Mouse (Mus musculus) v-Abl transformed pro-B cells (cell line): ENCODE data around the gene Pgp.
"Not testable (repeated sequence)": the region's sequence is repeated elsewhere in the genome, so short reads cannot be mapped to it uniquely, and the experiment has no call there.

Source experiments
- in situ Hi-C, 2 experiments: fragments of 400-800 bp; cut with MboI; formaldehyde crosslinking; loops; one replicate each; pipeline ENCODE4 v1.15.1; 2025; ENCODE audit not compliant: unreplicated experiment in 2 of 2

Gene Pgp

DNA sequence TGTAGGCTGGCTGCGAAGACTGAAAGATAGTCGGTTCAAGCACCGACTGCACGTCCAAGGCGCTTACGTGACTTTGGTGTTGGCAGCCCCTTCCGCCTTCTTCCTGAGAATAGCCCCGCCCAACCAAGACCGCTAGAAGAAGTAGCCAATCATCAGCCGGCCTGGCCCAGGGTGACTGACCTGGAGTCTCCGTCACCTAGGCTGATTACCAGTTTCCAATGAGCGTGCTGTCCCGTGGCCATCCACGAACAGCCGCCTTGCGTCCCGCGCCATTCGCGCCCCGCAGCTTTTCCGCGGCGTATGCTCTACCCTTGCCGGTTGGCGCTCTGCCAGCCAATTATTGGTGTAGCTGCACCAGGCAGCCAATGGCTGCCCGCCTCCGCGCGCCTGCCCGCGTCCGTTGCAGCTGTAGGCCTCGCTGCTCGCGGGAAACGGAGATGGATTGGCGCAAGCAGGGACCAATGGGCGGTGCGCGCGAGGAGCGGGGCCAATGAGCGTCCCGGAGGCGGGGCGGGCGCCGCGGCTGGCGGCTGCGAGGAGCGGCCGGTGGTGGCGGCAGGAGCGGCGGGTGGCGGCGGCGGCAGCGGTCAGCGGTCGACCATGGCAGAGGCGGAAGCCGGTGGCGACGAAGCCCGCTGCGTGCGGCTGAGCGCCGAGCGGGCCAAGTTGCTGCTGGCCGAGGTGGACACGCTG, at the start of gene Pgp, which contains the start of gene E4f1:
TSS of gene Pgp (plus strand) at position 483 of the 693 bp plus-strand sequence.
TSS of gene E4f1 (minus strand) at position 404 of the 693 bp plus-strand sequence.
- in situ Hi-C loops: no loop called here

- in situ Hi-C loops: no loop called here
Measured at GRCm38 (mm10) chr17:24423114-24423513, 47.1 kb upstream of the Pgp start.

DNA sequence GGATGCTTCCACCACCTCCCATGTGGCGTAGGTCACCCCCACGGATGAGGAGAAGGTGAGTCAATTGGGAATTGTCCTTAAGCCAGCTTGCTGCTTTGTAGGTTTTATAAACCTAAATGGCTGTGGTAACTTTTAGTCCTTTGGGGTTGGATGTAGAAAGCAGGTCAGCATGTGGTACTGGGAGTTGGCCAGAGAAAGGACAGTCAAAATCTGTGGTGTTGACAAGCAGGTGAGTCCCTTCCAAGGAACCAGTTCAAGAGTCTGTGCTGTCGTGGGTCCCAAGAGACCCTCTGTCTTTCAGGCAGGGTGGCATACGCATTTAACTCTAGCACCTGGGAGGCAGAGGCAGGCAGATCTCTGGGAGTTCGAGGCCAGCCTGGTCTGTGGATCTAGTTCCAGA, 45.7 kb upstream of the Pgp start:
- in situ Hi-C loops: no loop called here

DNA sequence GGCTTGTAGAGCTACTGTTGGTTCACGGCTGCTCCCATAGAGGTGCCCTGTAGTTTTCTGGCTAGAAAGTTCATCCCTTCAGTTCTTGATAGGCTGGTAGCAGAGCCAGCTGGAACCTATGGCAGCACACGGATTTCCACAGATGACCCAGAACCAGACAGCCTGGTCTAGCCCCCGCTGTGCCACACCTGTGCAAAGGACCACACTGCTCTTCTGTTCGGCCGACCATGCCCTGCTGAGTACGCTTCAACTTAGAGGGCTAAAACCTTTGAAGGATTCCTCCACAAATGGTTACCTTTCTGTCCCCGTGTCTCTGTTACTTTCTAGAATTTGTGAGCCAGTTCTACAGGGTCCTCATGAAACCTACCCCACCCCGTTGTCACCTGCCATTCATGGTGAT, 44.9 kb upstream of the Pgp start:
- in situ Hi-C loops: not testable (repeated sequence)

DNA sequence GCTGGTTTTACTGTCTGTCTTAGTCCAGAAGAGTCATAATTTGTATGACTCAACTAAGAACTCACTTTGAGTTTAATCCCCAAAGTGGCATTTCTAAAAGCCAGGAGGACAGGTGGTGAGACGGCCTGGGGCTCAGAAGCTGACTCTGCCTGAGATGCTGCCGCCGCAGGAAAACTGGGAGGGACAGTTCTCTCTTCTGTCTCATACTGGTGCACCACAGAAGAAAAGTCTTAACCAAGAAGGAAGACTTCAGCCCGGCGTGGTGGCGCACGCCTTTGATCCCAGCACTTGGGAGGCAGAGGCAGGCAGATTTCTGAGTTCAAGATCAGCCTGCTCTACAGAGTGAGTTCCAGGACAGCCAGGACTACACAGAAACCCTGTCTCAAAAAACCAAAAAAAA, 44.3 kb upstream of the Pgp start:
- in situ Hi-C loops: no loop called here

DNA sequence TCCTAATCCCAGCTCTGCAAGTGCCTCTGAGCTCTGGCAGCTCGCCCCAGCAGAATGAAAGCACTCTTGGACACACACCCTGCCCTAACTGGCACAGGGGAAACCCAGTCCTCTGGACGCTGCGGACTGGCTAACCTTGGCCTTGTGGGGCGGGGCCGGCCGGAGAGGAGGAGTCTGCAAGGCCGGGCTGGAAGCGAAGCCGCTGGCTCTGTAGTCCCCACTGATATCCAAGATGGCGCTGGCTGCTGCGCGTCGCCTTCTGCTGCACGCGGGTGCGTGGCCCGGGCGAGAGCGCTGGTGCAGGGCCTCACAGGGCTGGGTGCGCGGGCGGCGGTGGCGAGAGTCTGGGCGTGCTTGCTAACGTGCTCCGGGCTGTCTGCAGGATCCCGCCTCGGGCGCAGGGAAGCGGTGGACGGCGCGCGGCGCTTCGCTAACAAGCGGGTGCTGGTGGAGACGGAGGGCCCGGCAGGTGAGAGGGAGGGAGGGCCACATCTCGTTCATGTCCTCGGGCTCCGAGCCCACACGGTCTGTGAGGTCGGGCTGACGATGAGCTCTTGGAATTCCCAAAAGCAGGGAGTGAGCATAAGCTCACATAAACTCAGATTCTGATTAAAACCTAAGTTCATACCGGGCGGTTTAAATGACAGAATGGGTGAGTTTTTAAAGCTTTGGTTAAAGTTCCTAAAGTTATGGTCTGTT, 43.6 kb upstream of the Pgp start, which contains the start of gene Eci1:
TSS of gene Eci1 (plus strand) at position 171 of the 699 bp plus-strand sequence.
- in situ Hi-C loops: no loop called here

- in situ Hi-C loops: no loop called here
Measured at GRCm38 (mm10) chr17:24427170-24427557, 43.0 kb upstream of the Pgp start.

GRCm38 (mm10) chr17:24429201-24429983, 40.8 kb upstream of the Pgp start:
- in situ Hi-C loops: no loop called here

DNA sequence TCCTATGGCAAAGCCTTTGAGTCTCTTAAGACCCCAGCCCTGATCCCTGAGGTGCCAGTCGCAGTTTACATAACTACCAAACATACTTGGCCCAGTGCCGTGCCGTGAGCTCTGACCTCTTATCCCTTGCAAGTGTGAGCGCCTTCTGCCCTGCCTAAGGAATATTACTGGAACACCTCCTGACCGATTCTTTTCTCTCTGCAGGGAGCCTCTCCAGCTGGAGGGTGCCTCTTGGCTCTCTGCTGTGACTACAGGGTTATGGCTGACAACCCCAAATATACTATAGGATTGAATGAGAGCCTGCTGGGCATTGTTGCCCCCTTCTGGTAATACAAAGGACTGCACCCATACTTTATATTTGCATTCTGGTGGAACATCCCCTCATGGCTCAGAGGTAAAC, 33.2 kb upstream of the Pgp start:
- in situ Hi-C loops: loop anchor here in 1 of 2 experiments (10.0 kb wide), 1 partner anchor 262 kb away; no protein-coding TSS in a partner anchor

DNA sequence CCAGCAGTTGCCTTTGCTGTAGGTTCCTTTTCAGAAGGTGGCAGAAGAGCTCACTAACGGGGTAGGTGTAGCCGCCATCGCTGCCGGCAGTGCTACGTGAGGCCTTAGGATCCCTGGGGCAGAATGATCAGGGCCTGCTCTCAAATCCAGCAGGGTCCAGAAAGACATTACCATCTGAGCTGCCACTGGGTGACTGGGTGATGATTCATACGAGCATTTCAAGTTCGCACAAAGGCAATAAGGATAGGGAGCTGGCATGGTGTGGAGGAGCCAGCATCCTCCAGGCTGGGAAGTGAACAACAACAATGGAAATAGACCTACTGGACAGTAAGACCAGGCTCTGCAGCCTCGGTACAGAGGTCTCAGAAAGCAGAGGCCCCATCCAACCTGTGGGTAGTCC, 29.8 kb upstream of the Pgp start:
- in situ Hi-C loops: loop anchor here in 1 of 2 experiments (5.0 kb wide), 1 partner anchor 268 kb away; no protein-coding TSS in a partner anchor

GRCm38 (mm10) chr17:24441148-24441547, 29.0 kb upstream of the Pgp start:
- in situ Hi-C loops: loop anchor here in 1 of 2 experiments (5.0 kb wide), 1 partner anchor 269 kb away; no protein-coding TSS in a partner anchor

DNA sequence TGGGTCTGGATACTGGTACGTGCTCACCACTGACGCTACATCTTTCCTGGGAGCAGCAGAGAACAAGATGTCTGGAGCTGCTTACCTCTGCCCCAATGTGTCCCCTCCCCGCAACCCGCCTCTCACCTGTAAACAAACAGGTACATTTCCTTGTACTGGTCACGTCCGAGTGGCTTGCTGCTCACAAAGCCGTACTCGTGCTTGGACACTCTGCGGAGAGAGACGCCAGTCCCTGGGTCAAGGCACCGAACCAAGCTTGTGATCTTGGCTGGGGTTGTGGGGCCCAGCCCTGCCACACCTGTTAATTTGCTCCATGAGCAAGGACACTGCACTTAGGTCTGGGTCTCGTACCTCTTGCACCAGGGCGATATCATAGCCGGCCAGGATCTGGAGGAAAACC, 28.1 kb upstream of the Pgp start:
- in situ Hi-C loops: loop anchor here in 1 of 2 experiments (5.0 kb wide), 1 partner anchor 270 kb away; no protein-coding TSS in a partner anchor

DNA sequence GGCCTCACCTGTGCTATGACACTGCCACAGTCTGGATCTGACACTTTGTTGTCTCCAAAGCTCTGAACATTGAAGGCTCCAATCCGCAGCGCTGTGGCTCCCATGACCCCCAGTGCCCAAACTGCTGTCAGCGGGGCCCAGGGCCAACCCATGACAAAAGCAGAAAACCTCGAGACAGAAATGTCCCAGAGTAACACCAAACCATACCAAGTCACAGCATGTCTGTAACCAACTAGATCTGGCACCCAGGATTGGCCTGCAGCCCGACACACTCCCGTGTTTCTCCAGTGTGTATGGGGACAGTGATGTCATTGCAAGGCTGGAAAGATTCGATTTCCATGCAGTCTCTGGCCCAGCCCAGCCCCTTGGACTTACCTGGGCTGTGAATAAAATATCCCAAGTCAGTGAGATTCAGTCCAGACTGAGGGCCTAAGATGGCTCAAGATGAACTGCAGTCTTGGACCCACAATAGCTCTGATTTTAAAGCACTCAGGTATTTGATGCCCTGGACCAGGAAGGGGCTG, 27.5 kb upstream of the Pgp start, which contains the start of gene Dnase1l2:
TSS of gene Dnase1l2 (minus strand) at position 474 of the 524 bp plus-strand sequence.
- in situ Hi-C loops: loop anchor here in 1 of 2 experiments (5.0 kb wide), 1 partner anchor 270 kb away; no protein-coding TSS in a partner anchor

- in situ Hi-C loops: loop anchor here in 1 of 2 experiments (5.0 kb wide), 1 partner anchor 271 kb away; no protein-coding TSS in a partner anchor
Measured at GRCm38 (mm10) chr17:24443409-24443808, 26.8 kb upstream of the Pgp start.

DNA sequence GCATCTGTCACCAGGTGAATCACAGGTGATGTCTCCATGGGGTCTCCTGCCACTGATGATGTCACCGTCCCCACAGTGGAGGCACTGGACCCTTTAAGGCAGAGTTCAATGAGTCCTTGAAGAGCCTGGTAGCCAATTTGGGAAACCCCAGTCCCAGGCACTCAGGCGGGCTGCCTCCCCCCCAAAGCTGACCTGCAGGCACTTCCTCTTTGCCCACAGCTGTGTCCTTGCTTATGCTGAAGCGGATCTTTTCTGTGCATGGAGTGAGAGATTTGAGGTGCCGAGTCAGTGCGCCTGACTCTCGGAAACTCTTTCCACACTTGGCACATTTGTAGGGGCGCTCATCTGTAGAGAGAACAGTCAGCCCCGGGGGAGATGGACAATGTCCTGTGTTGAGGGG, 23.6 kb upstream of the Pgp start:
- in situ Hi-C loops: no loop called here

- in situ Hi-C loops: no loop called here
Measured at GRCm38 (mm10) chr17:24449507-24449906, 20.7 kb upstream of the Pgp start.

DNA sequence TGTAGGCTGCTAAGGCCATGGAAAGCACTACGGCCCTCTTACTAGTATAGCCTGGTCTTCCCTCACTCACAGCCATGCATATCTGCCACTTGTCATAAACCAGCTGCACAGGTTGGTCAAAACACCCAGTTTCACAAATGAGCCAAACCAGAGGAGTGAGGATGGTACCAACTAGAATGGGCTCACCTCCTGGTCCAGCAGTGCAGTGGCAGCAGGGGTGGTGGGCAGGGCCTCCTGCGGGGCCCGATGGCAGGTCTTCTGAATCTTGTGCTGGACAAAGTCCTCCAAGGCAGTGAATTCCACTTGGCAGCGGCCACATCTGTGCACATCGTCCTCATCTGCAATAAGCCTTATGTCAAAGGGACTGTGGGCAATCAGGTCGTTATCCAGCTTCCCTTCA, 19.0 kb upstream of the Pgp start:
- in situ Hi-C loops: no loop called here

GRCm38 (mm10) chr17:24453372-24453771, 16.8 kb upstream of the Pgp start:
- in situ Hi-C loops: no loop called here

DNA sequence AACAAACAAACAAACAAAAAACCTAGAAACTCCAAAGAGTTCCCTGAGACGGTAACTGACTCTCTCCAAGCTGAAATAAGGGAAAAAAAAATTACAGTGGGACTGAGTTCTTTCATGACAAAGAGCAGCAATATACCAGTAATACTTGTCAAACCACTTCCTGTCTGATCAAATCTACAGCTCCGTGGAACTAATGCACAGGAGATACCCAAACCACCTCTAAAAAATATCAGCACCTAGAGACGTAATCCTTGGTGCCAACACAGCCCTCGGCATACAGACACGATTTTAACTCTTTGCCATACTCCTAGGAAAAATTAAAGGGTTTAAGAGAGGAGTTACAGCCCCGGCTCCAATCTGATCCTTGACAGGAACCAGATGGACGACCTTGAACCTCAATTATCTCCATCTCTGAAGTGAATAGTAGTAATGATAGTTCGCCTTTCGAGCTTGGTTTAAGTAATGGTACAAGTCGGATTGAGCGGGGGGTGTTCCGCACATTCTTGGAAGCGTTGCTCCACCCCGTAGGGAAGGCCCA, 15.9 kb upstream of the Pgp start:
- in situ Hi-C loops: no loop called here
